Mouse (Mus musculus) ES-Bruce4 (cell line): Measurements from ENCODE around the gene Borcs7.

ENCODE experiments used
- CTCF ChIP-seq: IDR thresholded peaks from one replicate; pipeline ENCODE4 v1.8.1; 2011; ENCODE audit warnings: low read depth, low read length
- EP300 ChIP-seq: IDR thresholded peaks from 2 replicates; pipeline ENCODE4 v1.6.1; 2011; ENCODE audit warnings: low read depth, low read length; ENCODE audit not compliant: insufficient read depth
- POLR2A ChIP-seq: IDR thresholded peaks from one replicate; pipeline ENCODE4 v1.8.1; 2011; ENCODE audit warnings: low read length; ENCODE audit not compliant: insufficient read depth

- TF ChIP-seq EP300: no peak
- no peak for TF ChIP-seq POLR2A
- TF ChIP-seq CTCF: peak; percentile 22
These were observed 51.9 kb downstream of the Borcs7 start for GRCm38 (mm10) chr19:46741574-46741973.
